Mouse (Mus musculus) retina, embryonic 14.5 days (tissue): ENCODE data around the gene Wdr62.
A peak's percentile ranks its signal among the peaks of the same experiment; 100 is the strongest.
"Not testable (repeated sequence)": the region's sequence is repeated elsewhere in the genome, so short reads cannot be mapped to it uniquely, and the experiment has no call there.

ENCODE experiments used
- DNase-seq: peaks from one replicate; pipeline ENCODE4 v3.0.0-alpha.2; 2015; ENCODE audit warnings: low spot score

Wdr62 gene

GRCm38 (mm10) chr7:30265041-30265440 is 15.2 kb downstream of the Wdr62 start:
- DNase-seq: no peak

GRCm38 (mm10) chr7:30251956-30252954 is 28.0 kb downstream of the Wdr62 start:
- no peak for DNase-seq

GRCm38 (mm10) chr7:30237374-30237773 is 42.8 kb downstream of the Wdr62 start:
- DNase-seq: not testable (repeated sequence)

GRCm38 (mm10) chr7:30235625-30236024 is 44.6 kb downstream of the Wdr62 start, which contains the start of gene Ovol3:
Ovol3 (minus strand) TSS chr7:30235725.
- DNase-seq: no peak

- no peak for DNase-seq
Measured at GRCm38 (mm10) chr7:30235091-30235490, 45.1 kb downstream of the Wdr62 start.

GRCm38 (mm10) chr7:30234276-30234858 is 45.9 kb downstream of the Wdr62 start:
- no peak for DNase-seq

DNA sequence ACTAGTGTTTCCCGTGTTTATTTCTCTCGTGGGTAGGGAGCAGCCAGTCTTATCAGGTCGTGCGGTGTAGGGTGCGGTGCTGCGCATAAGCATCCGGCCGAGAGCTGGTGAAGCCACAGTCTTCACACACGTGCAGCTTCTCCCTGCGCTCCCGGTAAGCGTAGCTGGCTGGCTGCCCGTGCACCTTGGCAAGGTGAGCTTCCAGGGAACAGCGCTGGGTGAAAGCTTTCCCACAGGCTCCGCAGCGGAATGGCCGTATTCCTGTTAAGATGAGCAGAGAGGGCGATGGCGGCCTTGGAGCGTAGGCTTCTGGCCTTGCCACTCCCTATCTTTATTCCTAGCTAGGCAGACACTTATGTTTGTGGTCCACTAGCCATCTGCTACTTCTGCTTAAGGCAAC is 46.8 kb downstream of the Wdr62 start:
- DNase-seq: no peak

DNA sequence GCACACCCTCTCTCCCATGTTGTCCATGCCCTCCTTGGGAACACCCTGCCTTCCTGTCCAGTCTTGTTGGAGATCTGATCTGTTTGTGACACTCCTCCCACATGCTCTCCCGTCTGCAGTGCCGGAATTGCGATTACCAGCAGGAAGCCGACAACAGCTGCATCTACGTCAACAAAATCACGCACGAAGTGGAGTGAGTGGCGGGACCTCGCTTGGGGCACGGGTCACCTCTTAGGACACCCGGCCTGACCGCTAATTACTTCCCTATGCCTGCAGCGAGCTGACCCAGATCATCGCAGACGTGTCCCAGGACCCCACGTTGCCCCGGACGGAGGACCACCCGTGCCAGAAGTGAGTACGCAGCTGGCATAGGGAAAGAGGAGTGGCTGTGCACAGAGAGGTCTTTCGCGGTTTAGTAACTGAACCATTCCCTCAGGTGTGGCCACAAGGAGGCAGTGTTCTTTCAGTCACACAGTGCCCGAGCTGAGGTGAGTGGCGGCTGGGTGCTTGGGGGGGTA is 47.5 kb downstream of the Wdr62 start:
- peak; percentile 76 for DNase-seq

- DNase-seq: peak; percentile 97
Measured at GRCm38 (mm10) chr7:30231669-30232454, 48.4 kb downstream of the Wdr62 start, which contains the start of the genes Polr2i and Tbcb. Polr2i (plus strand) TSS chr7:30231948. Tbcb (minus strand) TSS chr7:30232272.

GRCm38 (mm10) chr7:30231328-30231668 is 48.9 kb downstream of the Wdr62 start:
- DNase-seq: no peak

- no peak for DNase-seq
Measured at GRCm38 (mm10) chr7:30224206-30224605, 56.0 kb downstream of the Wdr62 start.

- no peak for DNase-seq
Measured at GRCm38 (mm10) chr7:30222205-30222604, 58.0 kb downstream of the Wdr62 start.

- DNase-seq: no peak
Measured at GRCm38 (mm10) chr7:30221433-30221832, 58.8 kb downstream of the Wdr62 start.

GRCm38 (mm10) chr7:30220008-30220356 is 60.2 kb downstream of the Wdr62 start:
- no peak for DNase-seq

DNA sequence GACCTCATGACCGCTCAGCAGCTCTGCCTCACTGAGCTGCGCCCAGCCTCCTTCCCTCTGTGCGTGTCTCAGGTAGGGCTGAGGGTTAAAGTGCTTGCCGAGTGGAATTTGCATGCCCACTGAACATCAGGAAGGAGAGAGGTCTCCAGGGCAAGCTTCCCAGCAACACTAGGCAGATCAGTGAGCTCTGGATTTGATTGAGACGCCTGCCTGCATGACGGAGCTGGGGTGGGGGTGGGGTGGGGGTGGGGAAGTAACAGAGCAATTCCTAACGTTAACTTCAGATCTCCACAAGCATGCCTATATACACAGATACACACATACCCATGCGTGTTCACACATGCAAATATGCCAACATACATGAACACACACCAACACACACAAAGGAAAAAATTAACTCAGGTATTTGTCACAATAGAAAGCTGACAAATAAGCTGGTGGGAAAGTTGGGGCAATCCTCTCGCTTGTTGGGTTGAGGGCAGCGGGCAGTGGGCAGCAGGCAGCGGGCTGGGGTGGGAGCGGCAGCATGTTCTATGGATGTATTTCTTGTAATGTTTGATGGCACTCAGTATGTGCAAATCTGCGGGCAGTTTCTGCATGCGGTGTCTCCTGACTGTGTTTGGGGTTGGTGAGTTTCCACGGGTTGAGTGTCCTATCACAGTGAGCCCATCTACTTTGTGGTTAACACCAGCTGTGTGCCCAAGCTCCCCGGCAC is 60.8 kb downstream of the Wdr62 start:
- peak; percentile 74 for DNase-seq

- DNase-seq: no peak
Measured at GRCm38 (mm10) chr7:30217277-30217676, 62.9 kb downstream of the Wdr62 start.

DNA sequence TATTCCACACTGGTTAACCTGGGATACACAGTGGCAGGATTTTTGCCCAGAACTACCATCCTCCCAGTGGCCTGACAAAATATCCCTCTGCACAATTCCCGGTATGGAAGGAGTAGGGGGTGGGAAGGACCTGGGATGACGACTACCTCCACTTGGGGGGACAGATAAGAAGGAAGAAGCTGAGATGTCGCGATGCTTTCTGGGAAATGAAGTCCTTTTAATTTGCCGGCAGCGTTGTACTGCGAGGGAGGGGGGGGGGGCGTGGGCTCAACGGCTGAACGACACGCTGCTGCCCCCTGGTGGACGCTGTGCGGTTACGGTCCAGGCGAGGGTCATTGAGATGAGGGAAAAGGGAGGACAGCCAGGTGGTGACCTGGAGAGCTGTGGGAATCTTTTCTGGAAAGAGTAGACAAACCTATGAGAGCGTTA is 63.5 kb downstream of the Wdr62 start:
- DNase-seq: peak; percentile 92

DNA sequence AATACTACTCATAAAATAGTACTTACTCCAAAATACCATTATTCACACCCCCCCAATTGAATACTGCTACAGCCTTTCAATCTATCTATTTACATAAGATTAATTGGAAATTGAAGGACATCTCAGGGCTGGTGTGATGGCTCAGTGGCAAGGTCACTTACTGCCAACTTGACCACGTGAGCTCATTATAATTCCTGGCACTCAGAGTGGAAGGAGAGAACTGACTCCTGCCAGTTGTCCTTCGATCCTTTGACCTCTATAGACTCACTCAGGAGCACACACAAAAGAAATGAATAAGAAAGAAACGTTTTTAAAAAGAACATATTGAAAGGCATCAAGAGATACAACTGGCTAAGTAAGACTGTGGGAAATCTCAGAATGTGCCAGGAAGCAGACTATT is 64.3 kb downstream of the Wdr62 start:
- DNase-seq: no peak

DNA sequence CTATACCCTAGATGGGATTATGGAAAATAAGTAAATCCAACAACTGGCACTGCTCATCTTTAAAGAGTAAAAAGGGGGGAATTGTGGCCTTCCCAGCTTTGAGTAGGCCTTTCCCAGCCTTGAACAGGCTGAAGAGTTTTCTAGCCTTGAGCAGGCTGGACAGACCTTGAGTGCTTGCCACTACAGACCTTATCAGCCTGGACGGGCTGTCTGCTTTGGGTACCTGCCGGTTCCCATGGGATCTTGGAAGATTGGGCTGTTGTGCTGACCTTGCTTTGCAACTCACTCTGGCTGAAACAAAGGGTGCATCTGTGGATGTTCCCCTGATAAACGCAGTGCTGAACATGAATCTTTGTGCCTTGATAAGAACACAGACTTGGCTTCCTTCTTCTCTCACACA is 66.3 kb downstream of the Wdr62 start:
- no peak for DNase-seq

- no peak for DNase-seq
Measured at GRCm38 (mm10) chr7:30211025-30211424, 69.2 kb downstream of the Wdr62 start.

GRCm38 (mm10) chr7:30206364-30206763 is 73.9 kb downstream of the Wdr62 start:
- DNase-seq: not testable (repeated sequence)
